Mouse (Mus musculus): ENCODE results near the gene Epb41l4b.

The Epb41l4b gene

DNA sequence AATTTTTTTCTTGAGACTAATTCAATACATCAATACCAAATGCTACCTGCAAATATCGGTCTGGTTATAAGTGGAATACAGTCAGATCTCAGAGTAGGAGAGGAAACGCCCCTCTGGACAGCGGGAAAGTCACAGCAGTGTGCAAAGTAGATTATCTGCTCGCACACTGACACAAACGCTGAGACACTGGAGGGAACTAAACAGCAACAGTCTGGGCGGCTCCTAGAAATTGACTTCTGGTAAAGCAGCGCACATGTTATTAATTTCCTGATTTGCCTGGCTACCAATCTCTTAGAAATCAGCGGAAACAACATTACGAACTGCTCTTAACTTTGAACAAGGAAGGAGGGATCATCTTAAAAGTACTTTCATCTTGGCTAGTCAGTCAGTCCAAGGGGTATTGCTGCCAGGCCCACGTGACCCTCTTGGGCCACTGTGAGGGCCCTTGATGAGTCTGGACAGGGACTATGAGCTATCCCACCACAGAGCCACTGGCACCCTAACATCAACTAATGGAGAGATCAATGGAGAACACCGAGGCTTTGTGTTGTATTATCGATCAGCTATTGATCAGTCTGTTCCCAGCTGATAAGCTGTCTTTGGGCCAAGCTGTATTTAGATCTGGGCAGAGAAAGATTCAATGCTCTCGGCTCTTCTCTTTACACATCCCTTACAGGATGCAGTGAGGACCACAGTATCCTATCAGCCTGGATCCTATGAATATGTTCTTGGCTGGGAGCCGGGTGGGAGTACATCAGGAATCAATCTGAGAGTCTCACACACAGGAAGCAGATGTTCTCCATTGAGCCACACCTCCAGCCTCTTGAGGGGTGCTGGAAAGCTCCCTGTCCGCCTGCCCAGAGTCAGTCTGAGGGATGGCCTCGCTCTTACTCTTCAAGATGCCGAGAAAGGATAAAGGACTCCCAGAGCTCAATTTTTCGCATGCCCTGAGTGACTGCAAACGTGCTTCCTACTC lies 28.3 kb downstream of the Epb41l4b start:
- no peak for DNase-seq (ENCODE audit: low spot score in 2 of 2)

DNA sequence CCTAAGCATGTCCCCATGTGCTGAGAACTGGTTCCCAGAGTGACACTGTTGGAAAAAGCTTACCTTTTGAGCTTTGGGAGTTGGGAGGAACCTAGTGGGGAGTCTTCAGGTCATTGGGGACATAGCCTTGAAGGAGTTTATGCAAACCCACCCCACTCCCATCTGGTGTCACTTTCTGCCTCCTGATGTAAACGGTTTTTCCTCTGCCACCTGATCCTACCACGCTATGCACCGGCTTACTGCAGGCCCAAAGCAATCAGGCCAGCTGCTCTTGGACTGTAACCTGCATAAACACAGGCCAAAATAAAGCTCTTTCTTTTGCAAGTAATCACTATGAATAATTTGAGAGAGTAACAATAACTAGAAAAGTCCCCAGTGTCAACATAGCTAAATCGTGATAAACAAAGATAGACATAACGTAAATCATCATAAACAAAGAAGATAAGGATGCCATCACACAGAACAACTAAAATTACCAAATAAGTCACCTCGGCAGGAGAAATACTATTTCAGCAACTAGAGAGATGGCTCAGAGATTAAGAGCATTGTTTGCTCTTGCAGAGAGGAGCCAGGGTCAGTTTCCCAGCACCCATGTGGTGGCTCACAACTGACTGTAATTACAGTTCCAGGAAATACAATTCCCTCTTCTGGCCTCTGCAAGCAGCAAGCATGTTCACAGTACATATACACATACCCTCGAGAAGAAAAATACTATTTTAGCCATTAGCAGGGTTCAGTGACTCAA lies 29.6 kb downstream of the Epb41l4b start:
- no peak for DNase-seq (ENCODE audit: low spot score in 2 of 2)

DNA sequence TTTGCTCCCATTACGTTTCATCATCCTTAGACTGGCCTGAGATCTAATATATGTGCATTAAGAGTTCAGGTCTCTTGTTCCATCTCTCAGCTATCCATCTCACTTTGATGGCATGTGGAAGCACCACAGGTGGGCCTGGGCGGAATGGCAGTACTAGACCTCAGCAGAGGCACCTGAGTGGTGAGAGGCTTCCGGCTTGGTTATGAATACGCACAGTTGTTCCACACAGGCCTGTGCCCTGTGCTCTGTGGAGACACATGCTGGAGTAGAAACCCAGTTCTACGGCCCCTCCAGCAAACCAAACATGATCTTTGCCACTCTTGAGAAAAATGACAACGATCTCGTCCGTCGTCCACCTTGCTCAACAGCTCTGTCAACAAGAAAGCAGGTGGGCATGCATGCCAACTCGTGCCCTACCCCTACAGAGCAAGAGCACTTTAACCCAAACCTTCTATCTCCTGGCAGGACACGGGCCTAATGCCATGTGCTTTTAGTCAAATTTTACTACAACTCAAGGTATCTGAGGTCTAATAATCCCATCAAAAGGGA lies 31.2 kb downstream of the Epb41l4b start:
- DNase-seq (ENCODE audit: low spot score in 2 of 2): no peak

DNA sequence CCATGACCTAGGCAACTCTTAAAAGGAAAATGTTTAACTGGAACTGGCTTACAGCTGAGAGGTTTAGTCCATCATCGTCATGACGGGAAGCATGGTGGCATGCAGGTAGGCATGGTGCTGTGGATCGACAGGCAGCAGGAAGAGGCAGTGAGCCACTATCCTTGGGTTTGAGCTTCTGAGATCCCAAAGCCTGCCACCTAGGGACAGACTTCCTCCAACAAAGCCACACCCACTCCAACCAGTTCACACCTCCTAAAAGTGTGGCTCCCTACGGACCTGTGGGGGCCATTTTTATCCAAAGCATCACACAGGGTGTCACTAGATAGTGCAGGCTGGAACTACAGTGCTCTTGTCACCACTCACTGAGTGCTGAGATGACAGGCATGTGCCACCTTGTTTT lies 31.8 kb downstream of the Epb41l4b start:
- no peak for DNase-seq (ENCODE audit: low spot score in 2 of 2)

DNA sequence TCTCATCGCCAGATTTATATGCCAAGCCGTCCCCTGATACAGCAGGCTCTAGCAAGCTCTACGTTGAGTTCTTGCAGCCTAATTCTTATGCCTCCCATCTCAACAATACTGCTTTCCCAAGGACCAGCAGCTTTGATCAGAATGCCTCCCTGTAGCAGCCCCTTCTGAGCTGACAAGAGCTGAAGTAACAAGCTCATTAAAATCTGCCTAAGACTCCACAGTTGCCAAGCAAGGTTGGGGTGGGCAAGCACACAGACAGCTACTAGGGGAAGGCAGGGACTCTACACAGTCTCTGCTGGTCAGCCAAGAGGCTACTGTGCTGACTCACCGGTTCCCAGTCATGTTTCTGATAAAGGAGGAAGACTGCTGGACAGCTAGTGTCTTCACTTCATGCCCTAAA lies 33.7 kb downstream of the Epb41l4b start:
- no peak for DNase-seq (ENCODE audit: low spot score in 2 of 2)

DNA sequence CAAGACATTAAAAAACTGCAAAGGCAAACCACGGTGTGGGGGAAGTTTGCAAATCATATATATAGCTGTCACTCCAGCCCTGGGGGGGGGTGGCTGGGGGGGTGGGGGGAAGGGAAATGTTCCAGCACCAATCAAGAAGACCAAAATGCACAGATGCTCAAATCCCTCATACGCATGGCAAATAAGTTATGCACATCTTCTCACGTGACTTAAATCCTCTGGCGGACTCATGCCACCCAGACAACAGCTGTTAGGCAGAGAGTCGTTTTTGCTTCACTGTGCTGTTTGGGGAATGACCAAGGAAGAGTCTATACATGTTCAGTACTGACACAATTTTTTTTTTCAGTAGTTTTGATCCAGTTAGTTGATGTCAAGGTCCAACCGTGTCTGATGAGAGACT lies 37.9 kb downstream of the Epb41l4b start:
- DNase-seq (ENCODE audit: low spot score in 2 of 2): no peak

DNA sequence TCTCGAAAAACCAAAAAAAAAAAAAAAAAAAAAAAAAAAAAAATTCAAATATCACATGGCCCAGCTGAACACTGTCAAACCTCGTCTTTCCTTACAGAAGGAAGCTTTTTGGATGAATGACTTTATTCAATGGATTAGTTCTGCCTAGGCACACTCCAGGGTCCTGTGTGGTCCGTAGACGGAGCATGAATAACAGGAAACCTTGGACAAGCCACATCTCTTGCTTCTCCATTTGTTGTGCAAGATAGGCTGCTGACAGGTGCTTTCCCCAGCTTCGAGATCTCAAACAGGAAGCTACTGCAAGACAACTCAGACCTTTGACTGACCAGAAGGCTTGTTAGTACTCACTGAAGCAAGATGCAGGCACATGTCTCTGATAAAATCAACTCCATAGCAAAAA lies 39.4 kb downstream of the Epb41l4b start:
- DNase-seq (ENCODE audit: low spot score in 2 of 2): no peak

DNA sequence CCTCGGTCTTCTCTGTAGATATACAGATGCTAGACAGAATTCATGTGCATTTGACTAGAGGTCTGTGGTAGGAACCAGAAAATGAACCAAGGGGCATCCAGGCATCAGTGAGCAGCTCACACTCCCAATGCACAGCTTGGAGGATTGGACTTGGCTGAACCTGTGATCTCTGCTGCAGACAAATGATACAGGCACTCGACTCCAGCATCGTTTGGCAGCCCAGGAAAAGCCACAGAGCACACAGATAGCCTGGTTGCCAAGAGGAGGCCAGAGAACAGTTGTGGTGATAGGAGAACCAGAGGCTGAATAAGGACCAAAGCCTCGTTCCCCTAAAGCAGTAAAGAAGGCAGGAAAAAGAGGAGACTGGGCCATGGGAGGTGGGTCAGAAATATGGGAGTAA lies 42.1 kb downstream of the Epb41l4b start:
- no peak for DNase-seq (ENCODE audit: low spot score in 2 of 2)

DNA sequence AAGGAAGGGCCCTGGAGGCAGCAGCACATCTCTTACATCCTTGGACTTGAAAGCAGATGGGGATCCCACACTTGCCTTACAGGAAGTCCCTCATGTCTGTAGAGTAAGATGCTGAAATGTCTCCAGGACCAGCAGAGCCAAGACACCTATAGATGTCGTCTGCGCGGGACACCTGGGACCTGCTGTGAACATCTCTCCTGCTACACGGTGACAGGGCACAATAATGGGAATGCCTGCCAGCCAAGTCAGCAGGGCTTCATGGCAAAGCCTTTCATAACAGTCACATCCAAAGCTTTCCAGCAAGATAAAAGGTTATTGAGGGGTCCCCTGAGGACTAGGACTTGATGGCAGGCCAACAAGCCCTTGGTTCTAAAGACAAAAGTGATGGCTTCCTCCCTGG lies 45.8 kb downstream of the Epb41l4b start:
- no peak for DNase-seq (ENCODE audit: low spot score in 2 of 2)

DNA sequence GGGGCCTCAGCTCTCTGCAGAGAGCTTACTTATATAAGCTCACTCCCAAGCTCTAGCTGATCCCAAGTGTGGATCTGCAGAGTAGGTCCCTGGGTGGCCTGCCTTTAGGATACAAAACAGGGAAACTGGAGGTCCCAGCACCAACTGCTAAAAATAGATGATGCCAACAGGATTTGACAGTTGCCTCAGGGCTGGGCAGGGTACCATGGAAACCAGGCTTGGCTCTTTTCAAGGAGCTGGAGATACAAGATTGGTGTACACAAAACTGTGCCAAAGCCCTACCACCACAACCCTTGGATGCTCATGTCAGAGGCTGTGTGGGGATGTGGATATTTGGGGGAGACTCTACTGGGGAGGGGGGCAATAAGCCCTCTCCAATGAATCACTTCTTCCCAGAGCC lies 47.7 kb downstream of the Epb41l4b start:
- no peak for DNase-seq (ENCODE audit: low spot score in 2 of 2)

DNA sequence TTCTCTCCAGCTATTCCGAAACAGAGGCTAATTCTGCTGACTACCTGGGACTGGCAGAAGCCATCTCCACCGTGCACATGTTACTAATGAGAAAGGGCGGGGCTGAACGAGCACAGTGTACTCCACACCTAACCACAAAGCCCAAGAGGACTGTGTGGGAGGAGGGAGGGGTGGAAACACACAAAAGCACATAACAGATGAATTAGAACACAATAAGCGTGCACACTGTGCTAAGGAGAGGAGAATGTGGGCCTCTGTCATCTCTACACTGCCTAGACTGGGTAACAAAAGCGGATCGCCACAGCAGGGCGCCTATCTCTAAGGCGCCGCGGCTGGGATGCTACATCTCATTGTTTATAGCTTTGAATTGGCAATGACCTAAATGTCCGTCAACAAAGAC lies 51.9 kb downstream of the Epb41l4b start:
- no peak for DNase-seq (ENCODE audit: low spot score in 2 of 2)

DNA sequence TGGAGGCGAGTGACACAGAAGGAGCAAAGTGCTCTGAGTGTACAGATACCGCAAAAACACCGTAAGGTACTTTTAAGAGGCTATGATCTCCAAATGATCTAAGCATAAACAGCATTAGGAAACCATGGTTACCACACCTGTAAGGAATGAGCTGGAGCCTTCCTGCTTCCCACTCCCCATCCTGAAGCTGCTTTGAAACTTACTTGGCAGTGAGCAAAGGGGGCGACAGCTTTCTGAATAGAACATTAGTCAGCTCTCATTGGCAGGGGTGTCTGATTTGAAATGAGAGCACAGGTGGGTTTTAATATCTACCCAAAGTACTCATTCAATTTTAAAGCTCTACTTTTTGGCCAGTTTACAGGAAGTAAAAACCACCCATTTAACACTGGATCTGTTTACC lies 54.9 kb downstream of the Epb41l4b start:
- no peak for DNase-seq (ENCODE audit: low spot score in 2 of 2)

DNA sequence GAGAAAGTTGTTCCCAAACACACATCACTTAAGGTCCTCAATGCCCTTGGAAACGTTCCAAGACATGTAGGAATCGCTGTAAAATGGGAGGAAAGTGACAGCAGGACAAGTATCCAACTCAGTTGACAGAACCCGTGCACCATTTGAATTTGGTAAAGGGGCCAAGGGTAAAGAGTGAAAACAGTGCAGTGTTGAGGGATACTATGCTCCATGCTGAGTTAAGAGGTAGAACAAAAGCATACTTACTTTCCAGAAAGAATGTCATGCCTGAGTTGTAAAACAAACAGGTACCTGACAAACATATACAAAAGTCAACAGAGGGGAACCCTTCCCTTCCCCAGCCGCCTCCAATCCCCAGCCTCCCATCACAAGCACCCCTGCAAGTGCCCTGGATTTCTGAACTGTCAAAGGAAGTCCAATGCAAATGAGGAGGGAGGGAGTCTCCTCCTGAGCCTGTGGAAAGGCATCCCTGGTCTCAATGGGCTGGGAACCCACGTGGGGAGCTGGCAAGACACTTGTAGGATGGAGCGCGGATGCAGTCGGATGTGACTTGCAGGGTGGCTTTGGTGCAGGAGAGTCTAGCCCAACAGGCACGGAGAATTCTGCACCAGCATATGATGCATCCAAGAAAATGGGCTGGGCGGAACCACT lies 57.4 kb downstream of the Epb41l4b start:
- no peak for DNase-seq (ENCODE audit: low spot score in 2 of 2)

DNA sequence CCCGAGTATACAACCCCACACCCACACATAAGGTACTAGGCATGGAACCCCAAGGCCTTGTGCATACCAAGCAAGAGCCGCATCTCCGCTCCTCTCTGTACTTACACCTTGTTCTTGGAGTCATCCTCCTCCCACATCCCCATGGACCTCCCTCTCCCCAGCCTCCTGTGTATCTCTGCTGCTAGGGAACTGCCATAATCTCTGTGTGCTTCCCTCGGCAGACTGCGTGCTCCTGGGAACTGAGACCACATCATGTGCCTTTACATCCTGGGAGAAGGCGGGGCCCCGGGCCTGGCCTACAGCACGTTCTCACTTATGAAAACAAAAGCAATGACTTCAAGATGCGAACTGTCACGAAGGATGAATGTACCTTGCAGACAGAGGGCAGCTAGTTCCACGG lies 59.6 kb downstream of the Epb41l4b start:
- DNase-seq (ENCODE audit: low spot score in 2 of 2): no peak

DNA sequence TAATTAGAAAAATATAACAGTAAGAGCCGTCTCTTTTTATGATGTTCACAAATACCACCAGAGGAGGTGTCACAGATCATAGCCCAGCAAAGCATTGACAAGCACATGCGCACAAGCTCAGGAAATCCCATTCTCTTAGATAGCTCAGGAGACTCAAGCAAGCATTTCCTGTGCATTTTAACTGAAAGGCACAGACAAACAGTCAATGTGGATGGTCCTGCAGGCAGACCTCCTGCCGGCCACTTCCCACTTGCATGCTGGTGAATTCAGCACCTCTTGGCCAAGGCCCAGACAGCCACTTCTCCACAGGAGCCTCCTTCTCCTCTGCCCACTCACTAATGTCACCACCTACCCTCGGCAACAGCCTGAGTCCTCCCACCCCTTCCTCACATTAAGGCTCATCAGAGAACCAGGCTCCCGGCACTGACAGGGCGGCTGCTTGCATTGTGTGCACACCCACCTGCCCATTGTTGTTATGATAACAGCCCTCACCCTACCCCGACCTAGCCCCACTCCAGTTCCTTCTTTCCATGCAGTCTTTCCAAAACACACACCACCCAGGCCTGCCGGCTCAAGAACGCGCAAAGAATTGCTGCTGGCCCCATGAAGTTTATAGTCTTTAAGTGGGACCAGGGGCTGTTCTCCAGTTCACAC lies 60.3 kb downstream of the Epb41l4b start:
- no peak for DNase-seq (ENCODE audit: low spot score in 2 of 2)

DNA sequence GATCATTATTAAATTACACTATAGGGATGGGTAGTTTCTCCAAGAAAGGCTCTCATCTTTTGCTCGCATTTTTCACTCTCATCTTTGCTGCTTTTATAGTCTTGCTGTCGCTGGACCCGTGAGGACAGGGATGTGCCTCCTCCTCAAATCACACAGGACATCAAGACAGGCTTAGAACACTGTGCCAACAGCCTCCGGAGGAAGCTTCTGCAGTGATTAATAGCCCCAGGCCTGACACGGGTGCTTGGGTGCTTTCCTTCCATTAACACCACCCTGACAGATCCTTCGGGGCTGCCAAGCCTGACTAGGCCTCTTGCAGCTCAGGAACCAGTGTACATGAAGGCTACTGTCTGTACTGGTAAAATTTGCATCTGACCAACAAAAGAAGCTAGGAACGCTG lies 61.8 kb downstream of the Epb41l4b start:
- DNase-seq (ENCODE audit: low spot score in 2 of 2): no peak

DNA sequence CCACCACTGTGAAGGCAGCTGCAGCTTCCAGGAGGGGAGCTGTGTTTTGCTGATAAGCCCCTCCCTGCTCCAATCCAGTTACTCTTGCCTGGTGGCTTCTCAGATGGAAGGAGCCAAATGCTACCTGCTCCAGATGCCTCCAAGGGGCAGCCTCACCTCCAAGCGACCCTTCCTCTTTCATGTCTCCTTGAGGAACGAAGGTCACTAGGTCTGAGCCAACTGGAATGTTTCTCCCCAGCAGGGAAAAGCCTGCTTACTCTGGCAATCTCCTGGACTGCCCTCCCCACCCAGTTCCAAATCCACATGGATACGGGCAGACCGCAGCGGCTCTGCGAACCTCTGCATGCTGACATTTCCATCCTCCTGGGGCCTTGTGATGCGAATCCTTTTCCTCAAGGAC lies 69.4 kb downstream of the Epb41l4b start:
- DNase-seq (ENCODE audit: low spot score in 2 of 2): no peak

DNA sequence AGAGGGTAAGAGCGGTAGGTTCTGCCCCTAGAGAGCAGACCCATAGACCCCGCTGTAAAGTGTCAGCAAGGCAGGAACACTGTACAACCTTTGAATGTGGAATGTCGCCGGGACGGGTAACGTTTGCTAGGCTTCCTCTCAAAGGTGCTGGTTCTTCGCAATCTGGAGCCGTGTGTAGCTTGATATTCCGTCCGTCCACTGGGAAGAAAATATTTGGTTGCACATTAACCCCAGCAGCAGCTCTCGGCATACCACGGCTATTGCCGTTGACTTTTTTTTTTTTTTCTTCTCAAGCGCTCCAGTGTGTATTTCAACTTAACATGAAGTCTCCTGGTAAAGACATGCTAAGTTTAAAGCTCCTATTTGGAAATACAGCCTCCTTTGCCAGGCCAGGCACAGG lies 70.1 kb downstream of the Epb41l4b start:
- no peak for DNase-seq (ENCODE audit: low spot score in 2 of 2)

DNA sequence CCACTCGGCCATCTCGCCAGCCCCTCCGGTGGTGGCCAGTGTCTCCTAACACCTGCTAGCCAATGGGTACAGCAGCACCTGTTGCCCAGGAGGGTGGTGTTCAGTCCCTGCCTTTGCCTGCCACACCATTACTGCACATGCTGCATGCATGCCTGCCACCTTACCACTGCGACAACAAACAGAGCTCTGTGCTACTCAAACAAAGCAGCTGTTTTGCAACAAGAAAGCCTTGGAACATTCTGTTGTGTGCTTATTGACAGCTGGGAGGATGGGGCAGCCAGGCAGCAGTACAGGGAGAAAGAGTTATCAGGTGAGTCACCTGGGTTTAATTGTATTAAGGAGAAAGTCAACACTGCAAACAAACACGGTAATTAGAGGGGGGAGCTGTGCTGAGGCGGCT lies 72.6 kb downstream of the Epb41l4b start:
- no peak for DNase-seq (ENCODE audit: low spot score in 2 of 2)

DNA sequence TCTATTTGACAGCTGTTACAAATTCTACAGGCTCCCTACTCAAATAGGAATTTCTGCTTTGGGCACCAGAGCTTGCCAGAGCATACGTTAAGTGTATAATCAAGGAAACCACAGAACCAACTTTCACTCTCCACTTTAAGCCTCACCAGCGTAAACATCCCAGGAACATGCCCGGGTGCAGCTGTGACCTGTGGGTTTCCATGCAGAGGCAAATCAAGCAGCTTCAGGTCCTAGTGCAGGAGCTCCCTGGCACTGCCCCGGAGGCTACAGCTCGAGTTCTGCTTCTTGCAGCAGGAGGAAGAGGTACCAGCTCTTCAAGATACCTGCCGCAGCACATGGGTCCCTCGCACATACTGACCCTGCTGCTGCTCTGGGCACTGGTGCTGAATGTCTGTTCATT lies 74.8 kb downstream of the Epb41l4b start:
- DNase-seq (ENCODE audit: low spot score in 2 of 2): no peak

DNA sequence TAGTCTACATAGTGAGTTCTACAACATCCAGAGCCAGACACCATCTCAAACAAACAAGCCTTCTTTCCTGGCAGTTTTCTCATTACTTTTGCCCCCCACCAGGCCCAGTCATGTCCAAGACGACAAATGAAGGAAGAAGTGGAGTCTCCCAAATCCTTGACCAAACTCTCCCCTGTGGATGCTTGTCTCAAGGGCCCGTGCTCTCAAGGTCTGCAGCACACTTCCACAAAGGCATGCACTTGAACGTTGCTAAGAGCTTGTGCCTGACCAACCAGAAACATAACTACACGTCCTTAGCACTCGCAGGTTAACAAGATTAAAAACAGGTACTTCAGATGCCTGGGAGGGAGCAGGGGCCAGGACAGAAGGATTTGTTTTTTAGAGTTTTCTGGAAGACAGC lies 75.4 kb downstream of the Epb41l4b start:
- no peak for DNase-seq (ENCODE audit: low spot score in 2 of 2)

DNA sequence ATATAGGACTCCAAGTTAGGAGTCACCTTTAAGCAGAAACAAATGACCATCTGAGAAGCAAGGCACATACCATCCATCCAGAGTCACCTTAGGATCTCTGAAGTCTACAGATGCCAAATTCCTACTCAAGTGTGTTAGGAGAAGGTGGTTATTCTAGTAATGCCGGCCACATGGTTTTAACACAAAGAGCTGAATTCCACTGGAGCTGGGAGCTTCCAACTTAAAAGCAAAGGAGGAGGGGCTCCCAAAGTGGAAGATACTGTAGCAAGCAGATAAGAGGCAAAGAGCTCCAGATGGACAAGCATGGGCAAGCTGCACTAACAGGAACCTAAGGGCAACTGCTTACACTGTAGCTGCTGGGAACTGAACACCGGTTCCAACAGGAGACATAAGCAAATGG lies 76.3 kb downstream of the Epb41l4b start:
- DNase-seq (ENCODE audit: low spot score in 2 of 2): no peak
